Mouse (Mus musculus) liver, adult (tissue): ENCODE measurements around the gene Gm17349.
A peak's percentile ranks its signal among the peaks of the same experiment; 100 is the strongest.

Experiments
- GATA4 ChIP-seq: IDR thresholded peaks from 2 replicates; pipeline ENCODE4 v1.6.1; 2014; ENCODE audit warnings: mild to moderate bottlenecking, low read length; ENCODE audit not compliant: insufficient replicate concordance

Gm17349 gene

DNA sequence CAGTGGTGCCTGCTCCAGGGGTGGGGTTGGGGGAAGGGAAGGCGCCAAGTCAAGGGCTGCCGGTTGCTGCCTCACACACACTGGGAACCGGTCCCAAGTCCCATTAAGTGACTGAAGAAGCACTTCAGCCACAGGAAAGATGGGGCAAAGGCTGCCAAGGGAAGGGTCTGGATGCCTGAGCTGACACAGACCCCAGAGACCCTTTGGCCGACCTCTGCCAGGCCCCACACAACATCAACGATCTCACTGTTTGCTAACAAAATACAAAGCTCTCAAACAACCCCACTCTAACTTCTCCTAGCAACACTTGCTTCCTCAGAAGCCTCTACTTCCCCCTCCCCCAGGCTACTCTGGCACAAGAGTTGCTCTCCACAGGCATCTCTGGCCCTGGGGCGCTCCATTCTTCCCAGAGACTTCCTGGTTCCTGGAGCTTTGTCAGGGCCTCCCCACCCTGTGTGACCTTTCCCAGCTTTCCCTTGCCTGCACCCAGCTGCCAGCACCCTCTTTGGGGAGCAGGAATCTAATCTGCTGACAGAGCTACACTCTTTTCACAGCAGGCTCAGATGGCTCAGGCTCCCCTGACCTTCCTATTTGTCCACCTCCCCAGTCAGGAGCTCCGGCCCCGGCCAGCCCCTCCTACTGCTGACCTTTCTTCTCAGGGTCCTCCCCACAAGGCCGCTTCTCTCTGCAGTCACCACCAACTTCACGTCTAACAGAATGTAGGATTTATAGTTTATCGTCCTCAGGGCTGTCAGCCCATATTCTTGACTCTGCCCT, 18.4 kb upstream of the Gm17349 start:
- TF ChIP-seq GATA4 = peak; percentile 9; the same call in 1 of the 2 replicates

DNA sequence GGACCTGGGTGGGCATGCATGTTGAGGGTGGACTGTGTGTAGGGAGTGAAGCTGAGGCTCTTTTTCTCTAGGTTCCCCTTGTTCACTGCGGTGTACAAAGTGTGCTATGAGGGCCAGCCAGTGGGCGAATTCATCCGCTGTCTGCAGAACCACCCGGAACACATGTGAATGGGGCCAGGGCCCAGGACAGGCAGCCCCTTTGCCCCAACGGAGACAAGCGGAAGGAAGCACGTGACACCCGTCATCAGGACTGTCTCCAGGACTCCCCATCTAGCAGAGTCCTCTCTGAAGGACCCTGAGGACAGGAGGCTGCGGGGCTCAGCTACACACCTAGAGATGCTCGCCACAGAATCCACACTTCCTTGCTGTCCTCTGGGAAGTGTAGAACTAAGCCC, 17.8 kb upstream of the Gm17349 start:
- no peak for TF ChIP-seq GATA4

DNA sequence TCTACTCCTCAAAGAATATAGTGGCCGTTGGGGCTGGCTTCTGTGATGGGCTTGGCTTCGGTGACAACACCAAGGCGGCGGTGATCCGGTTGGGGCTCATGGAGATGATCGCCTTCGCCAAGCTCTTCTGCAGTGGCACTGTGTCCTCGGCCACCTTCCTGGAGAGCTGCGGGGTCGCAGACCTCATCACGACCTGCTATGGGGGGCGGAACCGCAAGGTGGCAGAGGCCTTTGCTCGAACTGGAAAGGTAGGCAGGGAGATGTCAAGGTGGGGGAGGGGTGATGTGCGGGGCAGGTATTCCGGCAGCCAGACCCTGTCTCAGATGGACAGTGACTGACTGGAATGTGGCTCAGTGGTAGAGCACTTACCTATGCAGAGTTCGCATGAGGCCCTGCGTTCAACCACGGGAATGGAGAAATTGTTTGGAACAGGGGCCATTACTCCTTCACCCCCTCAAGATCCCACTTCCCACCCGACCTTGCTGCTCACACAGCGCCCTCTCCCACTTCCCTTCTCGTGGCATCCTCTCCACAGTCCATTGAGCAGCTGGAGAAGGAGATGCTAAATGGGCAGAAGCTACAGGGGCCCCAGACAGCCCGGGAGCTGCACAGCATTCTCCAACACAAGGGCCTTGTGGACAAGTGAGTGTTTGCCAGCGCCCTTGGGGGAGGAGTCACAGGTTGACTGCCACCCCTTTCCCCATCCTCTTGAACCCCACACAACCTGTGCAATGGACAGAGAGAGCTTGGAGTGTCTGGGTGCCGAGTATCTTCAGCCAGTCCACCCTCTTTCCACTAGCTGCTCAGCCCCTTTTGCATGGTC, 16.8 kb upstream of the Gm17349 start:
- no peak for TF ChIP-seq GATA4

DNA sequence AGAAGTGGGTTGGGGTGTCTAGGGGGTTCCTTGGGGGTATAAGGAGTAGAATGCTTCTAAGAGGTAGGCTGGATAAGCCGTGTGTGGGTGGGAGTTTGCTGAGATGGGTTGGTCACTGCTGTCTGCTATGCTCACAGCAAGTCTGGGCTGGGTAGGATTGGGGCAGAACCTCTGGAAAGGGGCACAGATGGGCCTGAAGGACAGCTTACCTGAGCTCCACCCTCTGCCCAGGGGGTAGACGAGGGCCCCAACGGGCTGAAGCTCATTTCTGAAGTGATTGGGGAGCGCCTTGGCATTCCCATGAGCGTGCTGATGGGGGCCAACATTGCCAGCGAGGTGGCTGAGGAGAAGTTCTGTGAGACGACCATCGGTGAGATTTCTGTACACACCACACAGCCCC, 14.6 kb upstream of the Gm17349 start:
- no peak for TF ChIP-seq GATA4

DNA sequence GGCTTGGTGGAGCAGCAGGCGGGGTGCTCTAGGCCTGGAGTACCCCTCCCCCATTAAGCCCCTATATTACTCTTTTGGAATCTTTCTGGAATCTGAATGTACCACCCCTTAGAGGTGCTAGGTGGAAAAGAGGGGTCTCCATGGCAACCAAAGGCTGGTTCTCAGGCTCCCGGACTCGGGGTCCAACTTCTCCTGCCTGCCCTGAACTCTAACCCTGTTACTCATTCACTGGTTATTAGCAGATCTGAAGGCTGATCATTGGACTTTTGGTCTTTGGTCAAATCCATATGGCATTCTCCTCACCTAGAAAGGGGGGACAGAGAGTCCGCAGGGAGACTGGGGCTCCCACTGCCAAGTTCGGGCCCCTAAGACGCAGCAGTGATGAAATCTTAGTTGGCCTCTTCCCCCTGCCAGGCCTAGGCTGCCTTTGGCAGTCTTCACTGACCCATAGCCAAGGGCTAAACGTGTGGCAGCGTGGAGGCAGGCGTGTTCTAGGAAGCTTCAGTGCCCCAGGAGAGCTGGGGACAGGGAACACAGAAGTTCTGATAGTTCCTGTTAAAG, 13.3 kb upstream of the Gm17349 start:
- TF ChIP-seq GATA4 = no peak

DNA sequence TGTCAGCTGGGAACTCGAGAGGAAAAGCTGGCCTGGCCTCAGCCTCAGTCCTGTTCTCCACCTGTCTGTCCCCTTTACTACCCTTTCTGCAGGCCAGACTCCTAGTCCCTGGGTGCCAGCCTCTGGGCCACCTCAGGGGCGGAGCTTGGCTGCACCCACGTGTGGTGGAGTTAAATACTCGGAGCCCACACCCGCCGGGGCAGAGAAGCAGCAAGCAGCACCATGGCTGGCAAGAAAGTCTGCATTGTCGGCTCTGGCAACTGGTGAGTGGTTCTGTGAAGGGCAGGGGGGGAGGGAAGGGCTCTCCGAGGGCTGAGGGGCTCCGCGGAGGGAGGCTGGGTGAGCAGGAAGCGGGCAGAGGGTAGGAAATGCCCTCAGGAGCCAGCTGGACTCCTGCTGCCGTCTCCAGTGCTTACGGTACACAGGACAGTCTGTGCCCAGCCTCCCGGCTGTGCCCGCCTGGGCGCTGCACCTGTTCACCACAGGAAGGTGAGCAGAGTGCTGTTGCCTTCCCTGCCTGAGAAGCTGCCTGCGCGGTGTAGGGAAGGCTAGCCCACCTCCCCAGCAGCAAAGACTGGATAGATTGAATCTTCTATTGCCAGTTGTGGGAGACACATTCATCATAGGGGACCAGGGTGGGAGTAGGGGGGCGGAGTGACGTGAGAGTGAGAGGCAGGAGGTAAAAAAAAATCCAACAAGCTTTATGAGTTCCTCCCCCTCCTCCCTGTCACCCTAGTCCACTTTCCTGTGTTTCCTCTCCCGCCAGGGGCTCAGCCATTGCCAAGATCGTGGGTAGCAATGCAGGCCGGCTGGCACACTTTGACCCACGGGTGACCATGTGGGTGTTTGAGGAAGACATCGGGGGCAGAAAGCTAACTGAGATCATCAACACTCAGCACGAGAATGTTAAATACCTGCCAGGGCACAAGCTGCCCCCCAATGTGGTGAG, 12.4 kb upstream of the Gm17349 start, which contains the start of gene Gpd1:
Gene Gpd1 (plus strand): TSS at position 130 of the 949 bp plus-strand sequence.
- TF ChIP-seq GATA4 = no peak

DNA sequence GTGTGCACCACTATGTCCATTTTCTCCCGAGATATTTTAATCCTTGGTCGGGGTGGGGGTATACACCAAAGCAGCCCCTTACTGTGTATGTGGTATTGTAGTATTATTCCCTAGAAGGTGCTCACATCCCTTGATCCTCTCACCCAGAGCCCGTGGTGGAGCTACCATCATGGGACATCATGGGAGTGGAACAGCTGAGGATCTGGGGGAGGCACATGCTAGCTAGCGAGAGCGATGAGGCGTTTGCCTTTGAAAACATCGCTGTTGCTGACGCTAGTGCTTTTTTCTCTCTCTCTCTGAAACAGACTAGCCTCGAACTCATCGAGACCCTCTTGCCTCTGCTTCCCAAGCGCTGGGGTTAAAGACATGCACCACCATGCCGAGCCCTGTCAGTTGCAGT, 11.5 kb upstream of the Gm17349 start:
- no peak for TF ChIP-seq GATA4

DNA sequence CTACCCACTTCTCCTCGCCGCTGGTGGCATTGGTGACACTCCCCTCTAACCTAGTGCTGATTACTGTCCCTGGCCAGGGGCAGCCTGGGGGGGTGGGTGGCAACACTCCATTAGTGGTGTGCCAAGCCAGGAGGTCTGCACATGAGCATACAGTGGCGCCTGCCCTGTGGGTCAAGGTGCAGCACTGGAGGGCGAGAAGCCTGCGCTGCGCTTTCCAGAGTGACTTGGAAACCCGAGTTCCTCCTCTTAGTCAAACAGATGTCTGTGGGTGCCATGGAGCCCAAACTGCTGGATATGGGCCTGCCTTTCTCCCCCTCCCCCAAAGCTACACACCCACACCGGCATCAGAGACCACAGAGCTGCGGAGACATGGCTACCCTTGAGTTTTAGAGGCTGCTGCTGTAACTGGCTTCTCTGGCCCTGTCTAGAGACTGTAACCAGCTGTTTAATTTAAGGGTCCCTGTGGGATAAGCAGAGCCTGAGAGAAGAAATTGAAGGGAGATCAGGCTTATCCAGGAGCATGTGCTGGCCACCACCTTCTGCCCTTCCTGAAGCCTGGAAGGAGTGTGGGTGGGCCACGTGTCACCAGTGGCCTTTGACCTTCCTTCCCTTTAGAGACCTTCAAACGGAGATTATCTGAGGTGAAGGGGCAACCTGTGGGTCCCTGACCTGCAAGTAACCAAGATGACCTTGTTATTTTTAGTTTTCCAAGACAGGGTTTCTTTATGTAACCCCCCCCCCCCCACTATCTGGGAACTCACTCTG, 10.9 kb upstream of the Gm17349 start:
- TF ChIP-seq GATA4 = no peak; the same call in 1 of the 2 replicates

DNA sequence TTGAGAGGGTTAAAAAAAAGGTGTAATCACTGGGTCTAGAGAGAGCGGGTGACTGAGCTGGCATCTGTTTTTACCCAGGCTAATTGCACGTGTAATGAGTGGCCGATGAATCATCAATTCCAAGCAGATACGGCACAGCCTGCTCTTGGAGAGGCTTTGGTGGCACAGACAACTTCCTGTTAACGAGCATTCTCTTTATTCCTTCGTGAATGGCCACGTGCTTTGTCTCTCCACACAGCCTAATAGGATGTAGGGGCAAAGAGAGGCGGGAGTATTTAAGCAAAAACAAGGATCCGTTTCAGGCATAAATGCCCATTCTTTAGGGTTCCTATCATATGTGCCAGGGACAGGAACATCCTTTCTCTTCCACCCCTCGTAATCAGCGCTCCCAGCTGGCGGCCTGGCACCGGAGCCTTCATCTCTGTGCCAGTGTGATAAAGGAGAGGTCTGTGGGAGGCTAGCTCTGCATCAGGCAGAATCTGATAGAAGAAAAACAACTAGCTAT, 10.1 kb upstream of the Gm17349 start:
- TF ChIP-seq GATA4 = no peak; the same call in 1 of the 2 replicates

DNA sequence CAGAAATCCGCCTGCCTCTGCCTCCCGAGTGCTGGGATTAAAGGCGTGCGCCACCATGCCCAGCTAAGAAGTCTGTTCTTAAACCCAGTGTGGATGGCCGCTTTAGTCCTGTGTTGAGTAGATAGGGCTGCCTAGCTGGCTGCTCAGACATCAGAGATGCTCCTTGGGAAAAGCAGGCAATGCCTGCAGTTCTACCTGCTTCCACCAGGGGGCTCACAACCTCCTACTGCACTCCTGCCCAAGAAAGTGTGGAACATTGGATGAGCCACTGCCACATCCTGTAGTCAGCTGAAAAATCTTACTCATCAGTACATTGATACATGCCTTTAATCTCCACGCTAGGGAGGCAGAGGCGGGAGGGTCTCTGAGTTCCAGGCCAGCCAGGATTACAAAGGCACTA, 9.6 kb upstream of the Gm17349 start:
- no peak for TF ChIP-seq GATA4

DNA sequence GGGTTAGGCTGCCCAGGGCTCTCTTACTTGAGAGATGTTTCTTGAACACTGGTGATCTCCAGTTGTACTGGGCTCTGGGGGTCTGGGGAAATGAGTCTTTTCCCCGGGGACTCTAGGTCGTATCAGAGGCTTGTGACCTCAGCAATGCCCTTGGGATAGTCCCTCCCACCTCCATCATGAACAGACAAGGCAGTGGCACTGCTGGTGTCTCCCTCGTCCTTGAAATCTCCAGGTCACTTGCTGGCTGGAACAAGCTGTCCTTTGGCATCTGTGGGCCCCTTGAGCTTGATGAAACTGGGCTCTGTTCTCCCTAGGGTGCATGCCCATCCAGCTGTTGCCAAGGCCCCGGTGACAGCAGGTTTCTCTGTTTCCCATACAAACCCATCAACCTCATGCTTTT, 8.9 kb upstream of the Gm17349 start:
- TF ChIP-seq GATA4 = no peak

DNA sequence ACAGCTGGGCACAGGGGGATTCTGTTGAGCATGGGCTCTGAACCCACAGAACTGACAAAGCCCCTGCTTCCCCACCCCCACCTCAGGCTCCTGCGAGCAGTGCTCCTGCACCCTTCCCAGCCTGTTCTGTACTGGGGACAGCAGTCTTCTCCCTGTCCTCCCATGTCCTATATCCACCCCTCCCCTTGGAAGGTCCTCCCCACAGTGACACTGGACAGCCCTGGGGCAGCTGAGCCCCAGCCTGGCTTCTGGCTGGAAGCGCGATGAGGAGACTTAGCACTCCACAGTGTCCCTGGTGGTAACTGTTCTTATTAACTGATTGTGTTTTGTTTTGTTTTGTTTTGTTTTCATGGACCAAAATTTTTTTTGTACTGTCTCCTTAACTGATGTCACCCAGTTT, 8.3 kb upstream of the Gm17349 start:
- TF ChIP-seq GATA4 = no peak

DNA sequence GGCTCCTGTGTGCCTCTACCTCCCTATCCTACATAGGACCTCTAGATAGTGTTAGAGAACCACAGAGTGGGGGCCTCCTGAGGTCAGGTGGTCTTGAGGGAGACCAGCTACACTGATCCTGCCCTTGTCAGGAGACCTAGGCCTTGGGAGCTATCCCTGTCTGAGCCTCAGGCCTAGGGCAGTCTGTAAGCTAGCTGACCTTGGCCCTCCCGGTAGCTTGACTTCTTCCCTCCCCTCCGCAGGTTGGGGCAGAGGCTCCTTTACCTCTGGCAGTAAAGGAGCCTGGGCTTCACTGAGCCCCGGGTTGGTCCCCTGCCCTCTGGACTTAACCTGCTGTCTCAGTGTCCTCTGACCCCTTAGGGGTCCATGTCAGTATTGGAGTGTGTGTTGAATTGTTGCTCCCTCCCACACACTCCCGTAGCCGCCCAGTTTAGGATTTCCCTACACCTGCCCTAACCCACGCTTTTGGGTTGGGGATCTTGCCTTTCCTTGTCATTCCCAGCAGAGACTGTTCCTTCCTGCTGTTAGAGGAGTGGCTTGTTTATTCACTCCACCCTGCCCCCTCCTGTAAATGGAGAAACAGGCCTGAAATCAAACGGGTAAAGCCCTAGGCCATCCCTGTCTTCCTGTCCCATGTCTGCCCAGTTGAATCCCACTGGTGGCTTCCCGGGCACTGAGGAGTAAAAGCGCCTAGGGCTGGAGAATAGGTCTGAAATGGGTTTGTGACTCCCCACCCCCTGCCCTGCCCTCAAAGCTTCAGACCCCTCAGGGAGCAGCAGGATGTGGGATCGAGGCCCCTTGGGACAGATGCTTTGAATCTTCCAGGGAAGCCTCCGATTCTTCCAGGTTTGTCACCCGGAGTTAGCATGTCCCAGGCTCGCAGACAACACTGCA, 7.6 kb upstream of the Gm17349 start:
- TF ChIP-seq GATA4 = no peak
